Mouse (Mus musculus): ENCODE results near the gene Mogat2.

The Mogat2 gene

GRCm38 (mm10) chr7:99191411-99191810 lies 47.0 kb downstream of the Mogat2 start:
- no peak for DNase-seq

GRCm38 (mm10) chr7:99189885-99190284 lies 48.5 kb downstream of the Mogat2 start:
- DNase-seq, result no peak

GRCm38 (mm10) chr7:99188630-99189029 lies 49.8 kb downstream of the Mogat2 start:
- no peak for DNase-seq

GRCm38 (mm10) chr7:99187451-99187850 lies 51.0 kb downstream of the Mogat2 start:
- no peak for DNase-seq

- DNase-seq, result no peak
These were observed 53.0 kb downstream of the Mogat2 start for GRCm38 (mm10) chr7:99185405-99185804.

GRCm38 (mm10) chr7:99183751-99184150 lies 54.7 kb downstream of the Mogat2 start:
- DNase-seq, result no peak

GRCm38 (mm10) chr7:99182432-99183172 lies 55.8 kb downstream of the Mogat2 start, which contains the start of gene Dgat2:
Dgat2 (minus strand) TSS chr7:99182719.
- DNase-seq, result peak; percentile 97 to 98

- no peak for DNase-seq
These were observed 56.6 kb downstream of the Mogat2 start for GRCm38 (mm10) chr7:99181619-99182431.

- no peak for DNase-seq
These were observed 58.3 kb downstream of the Mogat2 start for GRCm38 (mm10) chr7:99180162-99180561.

GRCm38 (mm10) chr7:99179271-99179670 lies 59.1 kb downstream of the Mogat2 start:
- peak in 1 of 2 experiments; percentile 23 for DNase-seq

GRCm38 (mm10) chr7:99177386-99177785 lies 61.0 kb downstream of the Mogat2 start:
- no peak for DNase-seq

- DNase-seq, result no peak
These were observed 62.8 kb downstream of the Mogat2 start for GRCm38 (mm10) chr7:99175666-99176065.

- DNase-seq, result no peak
These were observed 63.3 kb downstream of the Mogat2 start for GRCm38 (mm10) chr7:99175118-99175517.

GRCm38 (mm10) chr7:99174006-99174405 lies 64.4 kb downstream of the Mogat2 start:
- DNase-seq, result peak; percentile 49 to 56

- peak in 1 of 2 experiments; percentile 16 for DNase-seq
These were observed 65.5 kb downstream of the Mogat2 start for GRCm38 (mm10) chr7:99172898-99173297.

GRCm38 (mm10) chr7:99171730-99172463 lies 66.5 kb downstream of the Mogat2 start:
- no peak for DNase-seq

GRCm38 (mm10) chr7:99170519-99170918 lies 67.9 kb downstream of the Mogat2 start:
- no peak for DNase-seq

GRCm38 (mm10) chr7:99169717-99170403 lies 68.6 kb downstream of the Mogat2 start:
- DNase-seq, result no peak
